In the genomic region with DNA sequence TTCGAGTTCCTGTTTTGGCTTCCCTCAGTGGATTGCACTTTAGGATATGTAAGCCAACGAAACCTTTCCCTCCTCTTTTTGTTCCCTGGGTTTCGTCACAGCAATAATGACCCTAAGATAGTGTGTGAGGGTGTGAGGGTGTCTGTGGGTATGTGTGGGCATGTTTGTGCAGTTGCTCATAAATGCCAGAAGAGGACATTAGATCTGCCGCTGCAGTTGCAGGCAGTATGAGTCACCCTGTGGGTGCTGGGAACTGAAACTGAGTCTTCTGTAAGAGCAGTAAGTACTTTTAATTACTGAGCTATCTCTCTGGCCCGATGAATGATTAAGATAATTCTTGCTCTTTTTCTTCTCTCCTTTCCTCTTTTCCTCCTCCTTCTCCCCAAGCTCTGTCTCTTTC, we compare ENCODE assay signal across 12 mouse cellular contexts.
"Had no signal": no experiment of that assay in that cellular context is flagged by ENCODE, and none has a peak within 500 bp of the region (broad histone marks: within the 10 kb centered on the region; RNA-seq: fewer than 3 reads in every experiment).

No protein-coding gene starts in this region.

- DNase-seq: lung, adult 2 months; lung, postnatal 14 days; lung, postnatal 36 days; midbrain, embryonic 14.5 days; retina, postnatal 1 day; right cerebral cortex, adult 18-20 months; right cerebral cortex, postnatal 25 days; right cerebral cortex, postnatal 4 days; spleen, adult 18-20 months; thymus, adult 18-20 months; thymus, postnatal 14 days; thymus, postnatal 36 days had no signal
